Mouse (Mus musculus) G1E (cell line): ENCODE data around the gene Cubn.

Experiments
- CTCF ChIP-seq: IDR thresholded peaks from 2 replicates; pipeline ENCODE4 v1.5.1; 2012; ENCODE audit warnings: low read depth, low read length, inconsistent platforms, mixed read lengths
- GATA1 ChIP-seq: IDR thresholded peaks from 2 replicates; pipeline ENCODE4 v1.6.1; 2012; ENCODE audit warnings: borderline replicate concordance, low read length, inconsistent platforms, mixed read lengths
- POLR2AphosphoS5 ChIP-seq: IDR thresholded peaks from 2 replicates; pipeline ENCODE4 v1.6.1; 2012; ENCODE audit warnings: low read depth, low read length, inconsistent platforms; ENCODE audit not compliant: insufficient replicate concordance
- TAL1 ChIP-seq: conservative IDR thresholded peaks from 2 replicates; pipeline ENCODE4 v1.6.1; 2012; ENCODE audit warnings: low read depth, low read length, inconsistent platforms, mixed read lengths

DNA sequence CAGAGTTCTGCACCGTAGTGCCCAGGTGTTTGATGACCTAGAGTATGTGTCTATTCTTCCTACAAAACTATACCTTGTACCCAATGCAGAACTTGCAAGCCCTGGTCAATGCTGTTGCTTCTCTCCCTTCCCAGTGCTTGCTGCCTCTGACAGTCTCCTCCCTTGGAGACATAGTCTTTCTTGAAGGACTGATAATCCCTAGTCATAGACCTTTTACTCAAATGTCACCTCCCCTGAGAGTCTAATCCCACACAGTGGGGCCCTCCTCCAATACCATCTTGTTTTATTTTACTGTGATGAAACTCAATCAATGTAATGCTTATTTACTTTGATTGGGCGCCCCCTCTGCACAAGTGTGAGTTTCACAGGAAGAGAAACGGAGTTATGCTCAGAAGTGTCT is 201.5 kb downstream of the Cubn start:
- TF ChIP-seq CTCF (no peak), GATA1 (no peak), TAL1 (no peak), POLR2AphosphoS5 (no peak)
